Mouse (Mus musculus): ENCODE results near the gene Elk3. TPM values are rescaled to one million over a fixed set of nuclear protein-coding genes. Genes with fewer than 3 reads are reported as not detected.
A peak's percentile ranks its signal among the peaks of the same experiment; 100 is the strongest.

The Elk3 gene
- polyA plus RNA-seq, 1 experiment from 2014 or later: 45.6 TPM

DNA sequence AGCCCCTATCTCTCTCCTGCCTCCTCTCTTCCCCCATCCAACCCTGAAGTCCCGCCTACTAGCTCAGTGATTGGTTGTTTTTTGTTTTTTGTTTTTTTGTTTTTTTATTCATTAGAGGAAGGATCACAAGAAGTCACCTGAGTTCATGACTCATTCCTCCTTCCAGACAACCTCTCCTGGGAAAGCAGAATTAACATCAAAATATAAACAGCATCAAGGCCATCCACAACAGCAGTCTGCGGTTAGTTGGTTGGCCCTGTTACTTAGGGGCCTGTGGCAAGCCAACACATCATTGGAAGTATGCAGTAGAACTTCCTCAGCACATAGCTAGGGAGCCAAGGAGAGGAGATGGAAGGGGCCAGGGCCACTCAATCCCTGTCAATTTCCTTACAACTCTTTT is 12.7 kb upstream of the Elk3 start:
- Histone ChIP-seq H3K4me3 (ENCODE audit: low read length) (no peak overlapping the region), H3K36me3 (ENCODE audit: insufficient read depth, low read length) (no peaks in the 10 kb centered on the region), H3K4me2 (replicated peaks; ENCODE audit: low read depth, low read length) (no peak overlapping the region), H3K27me3 (ENCODE audit: insufficient read depth, low read length) (no peaks in the 10 kb centered on the region), H3K9me3 (ENCODE audit: low read length) (no peaks in the 10 kb centered on the region), H3K27ac (ENCODE audit: low read length) (no peak overlapping the region), H3K4me1 (ENCODE audit: insufficient read depth, low read length) (peaks cover 10% of the 10 kb centered on the region), H3K9ac (replicated peaks; ENCODE audit: low read length) (no peak overlapping the region)
- no peak for ATAC-seq (ENCODE audit: low FRiP score, low TSS enrichment)
- WGBS: 91% methylated on average over 2 of the region's 2 CpGs

DNA sequence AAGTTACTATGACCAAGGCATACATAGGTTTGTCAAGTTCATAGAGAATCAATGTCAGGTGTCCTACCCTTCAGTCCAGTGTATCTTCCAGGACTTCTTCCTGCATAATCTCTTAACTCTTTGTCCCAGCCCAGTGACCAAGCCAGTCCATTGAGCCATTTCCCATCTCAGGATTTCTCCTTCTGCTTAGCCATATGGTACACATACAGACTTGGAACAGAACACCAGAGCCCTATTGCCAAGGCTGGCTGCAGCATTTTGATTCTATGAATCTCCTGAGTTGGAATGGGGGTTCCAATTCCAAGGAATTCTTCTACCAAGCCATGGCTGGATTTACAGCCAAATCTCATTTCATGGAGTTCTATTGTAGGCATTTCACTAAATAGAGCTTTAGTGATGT is 10.8 kb upstream of the Elk3 start:
- Histone ChIP-seq H3K4me3 (ENCODE audit: low read length) (no peak overlapping the region), H3K4me1 (ENCODE audit: insufficient read depth, low read length) (peaks cover 6% of the 10 kb centered on the region), H3K4me2 (replicated peaks; ENCODE audit: low read depth, low read length) (no peak overlapping the region), H3K27ac (ENCODE audit: low read length) (no peak overlapping the region), H3K36me3 (ENCODE audit: insufficient read depth, low read length) (no peaks in the 10 kb centered on the region), H3K27me3 (ENCODE audit: insufficient read depth, low read length) (no peaks in the 10 kb centered on the region), H3K9me3 (ENCODE audit: low read length) (no peaks in the 10 kb centered on the region), H3K9ac (replicated peaks; ENCODE audit: low read length) (no peak overlapping the region)
- no peak for ATAC-seq (ENCODE audit: low FRiP score, low TSS enrichment)

DNA sequence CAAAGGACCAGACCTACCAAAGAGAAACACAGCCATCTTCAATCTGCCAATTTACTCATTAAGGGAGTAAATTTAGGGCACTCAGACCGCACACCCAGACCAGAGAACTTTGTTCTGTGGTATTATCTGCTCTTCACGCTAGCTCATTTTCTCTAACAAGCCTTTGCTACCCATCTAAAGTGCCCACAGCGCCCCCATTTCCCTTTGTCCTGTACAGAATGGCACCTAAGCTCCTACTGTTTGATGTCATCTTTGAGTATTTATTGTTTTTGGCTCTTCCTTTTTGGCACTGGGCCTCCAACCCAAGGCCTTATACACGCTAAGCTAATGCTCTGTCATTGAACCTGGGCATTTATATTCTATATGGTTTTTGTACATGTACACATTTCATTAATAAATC is 9.2 kb upstream of the Elk3 start:
- 68% methylated on average over 4 of the region's 4 CpGs for WGBS
- Histone ChIP-seq H3K9me3 (ENCODE audit: low read length) (0 out of 2 replicates have a peak, but pooled peaks cover 3% of the 10 kb centered on the region), H3K36me3 (ENCODE audit: insufficient read depth, low read length) (no peaks in the 10 kb centered on the region), H3K27ac (ENCODE audit: low read length) (no peak overlapping the region), H3K4me1 (ENCODE audit: insufficient read depth, low read length) (no peaks in the 10 kb centered on the region), H3K4me3 (ENCODE audit: low read length) (no peak overlapping the region), H3K4me2 (replicated peaks; ENCODE audit: low read depth, low read length) (no peak overlapping the region), H3K9ac (replicated peaks; ENCODE audit: low read length) (no peak overlapping the region), H3K27me3 (ENCODE audit: insufficient read depth, low read length) (no peaks in the 10 kb centered on the region)
- ATAC-seq (ENCODE audit: low FRiP score, low TSS enrichment): no peak

DNA sequence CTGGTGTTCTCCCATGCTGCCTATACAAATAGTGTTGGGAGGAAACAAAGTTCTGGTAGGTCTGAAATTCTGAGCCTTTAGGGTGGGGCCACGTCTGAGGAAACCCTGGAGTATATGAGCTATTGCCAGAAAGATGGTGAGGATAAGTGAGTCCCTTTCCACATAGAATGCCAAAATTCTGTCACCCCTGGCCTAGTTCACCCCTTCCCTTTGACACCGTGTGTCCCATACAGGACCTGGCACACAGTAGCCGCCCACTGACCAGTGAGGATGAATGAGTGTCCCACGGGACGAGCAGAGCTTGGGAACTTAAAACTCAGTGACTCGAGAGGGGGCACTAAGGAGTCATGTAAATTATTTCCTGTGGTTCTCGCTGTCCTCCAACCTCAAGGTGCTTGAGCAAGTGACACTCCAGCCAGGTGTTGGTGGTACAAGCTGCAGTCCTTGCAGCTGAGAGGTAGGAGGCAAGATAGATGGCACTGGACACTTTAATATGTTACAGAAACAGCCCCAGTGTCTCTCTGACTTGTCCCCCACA is 8.7 kb upstream of the Elk3 start:
- no peaks in the 10 kb centered on the region for H3K36me3 ChIP-seq (ENCODE audit: insufficient read depth, low read length)
- H3K4me2 ChIP-seq (replicated peaks; ENCODE audit: low read depth, low read length): no peak overlapping the region
- no peaks in the 10 kb centered on the region for H3K4me1 ChIP-seq (ENCODE audit: insufficient read depth, low read length)
- 54% methylated on average over 7 of the region's 7 CpGs for WGBS
- H3K27ac ChIP-seq (ENCODE audit: low read length): no peak overlapping the region
- 0 out of 2 replicates have a peak, but pooled peaks cover 3% of the 10 kb centered on the region for H3K9me3 ChIP-seq (ENCODE audit: low read length)
- no peak overlapping the region for H3K9ac ChIP-seq (replicated peaks; ENCODE audit: low read length)
- no peak for ATAC-seq (ENCODE audit: low FRiP score, low TSS enrichment)
- H3K27me3 ChIP-seq (ENCODE audit: insufficient read depth, low read length): no peaks in the 10 kb centered on the region
- H3K4me3 ChIP-seq (ENCODE audit: low read length): no peak overlapping the region

DNA sequence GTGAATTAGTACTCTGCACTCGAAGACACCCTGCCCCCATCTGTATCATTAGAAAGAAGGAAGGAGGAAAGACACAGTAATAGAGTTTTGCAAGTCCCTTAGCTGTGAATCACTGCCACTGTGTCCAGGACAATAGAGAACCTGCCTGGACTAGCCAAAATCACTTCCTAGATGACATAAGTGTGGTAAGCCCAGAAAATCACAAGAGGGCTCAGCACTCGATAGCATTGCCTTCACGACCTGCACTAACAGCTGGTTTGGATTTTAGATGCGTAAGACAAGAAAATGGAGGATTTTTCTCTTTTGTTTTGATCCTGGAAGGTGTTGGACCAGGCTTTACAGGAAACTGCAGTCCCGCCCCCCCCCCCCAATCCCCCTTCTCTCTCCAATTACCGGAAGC is 6.0 kb upstream of the Elk3 start:
- Histone ChIP-seq H3K36me3 (ENCODE audit: insufficient read depth, low read length) (no peaks in the 10 kb centered on the region), H3K4me3 (ENCODE audit: low read length) (no peak overlapping the region), H3K4me2 (replicated peaks; ENCODE audit: low read depth, low read length) (no peak overlapping the region), H3K27ac (ENCODE audit: low read length) (peak overlapping the region; percentile 37; the same call in 1 of the 2 replicates), H3K9me3 (ENCODE audit: low read length) (0 out of 2 replicates have a peak, but pooled peaks cover 3% of the 10 kb centered on the region), H3K4me1 (ENCODE audit: insufficient read depth, low read length) (peaks cover 2% of the 10 kb centered on the region; the same call in 1 of the 2 replicates), H3K9ac (replicated peaks; ENCODE audit: low read length) (no peak overlapping the region), H3K27me3 (ENCODE audit: insufficient read depth, low read length) (no peaks in the 10 kb centered on the region)
- ATAC-seq (ENCODE audit: low FRiP score, low TSS enrichment): no peak
- 38% methylated on average over 6 of the region's 6 CpGs for WGBS

DNA sequence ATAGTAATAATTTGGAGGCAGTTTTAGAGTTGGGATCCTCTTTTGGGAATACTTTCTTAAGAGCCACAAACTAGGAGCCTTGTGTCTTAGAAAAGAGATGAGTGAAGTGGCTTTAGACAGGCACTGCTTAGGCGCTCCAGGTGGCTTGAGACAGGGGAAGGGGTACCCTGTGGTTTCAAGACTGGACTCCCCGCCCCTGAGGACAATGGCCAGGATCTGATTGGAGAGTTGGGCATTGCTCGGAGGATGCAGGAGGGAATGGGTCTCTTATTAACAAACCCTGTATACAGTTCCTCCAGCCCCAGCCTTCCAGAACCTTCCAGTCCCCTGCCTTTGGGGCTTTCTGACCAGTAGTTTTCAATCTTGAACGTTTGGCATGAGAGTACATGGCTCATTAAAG is 641 bp upstream of the Elk3 start:
- H3K4me2 ChIP-seq (replicated peaks; ENCODE audit: low read depth, low read length): peak overlapping the region; percentile 80
- H3K9ac ChIP-seq (replicated peaks; ENCODE audit: low read length): peak overlapping the region; percentile 89; the same call in 1 of the 2 replicates
- no peaks in the 10 kb centered on the region for H3K36me3 ChIP-seq (ENCODE audit: insufficient read depth, low read length)
- peak overlapping the region; percentile 77 for H3K4me3 ChIP-seq (ENCODE audit: low read length)
- H3K27ac ChIP-seq (ENCODE audit: low read length): peak overlapping the region; percentile 93
- 9% methylated on average over 4 of the region's 4 CpGs for WGBS
- H3K4me1 ChIP-seq (ENCODE audit: insufficient read depth, low read length): peaks cover 19% of the 10 kb centered on the region
- H3K27me3 ChIP-seq (ENCODE audit: insufficient read depth, low read length): no peaks in the 10 kb centered on the region
- 0 out of 2 replicates have a peak, but pooled peaks cover 3% of the 10 kb centered on the region for H3K9me3 ChIP-seq (ENCODE audit: low read length)
- ATAC-seq (ENCODE audit: low FRiP score, low TSS enrichment): peak; percentile 58; the same call in 1 of the 2 replicates

DNA sequence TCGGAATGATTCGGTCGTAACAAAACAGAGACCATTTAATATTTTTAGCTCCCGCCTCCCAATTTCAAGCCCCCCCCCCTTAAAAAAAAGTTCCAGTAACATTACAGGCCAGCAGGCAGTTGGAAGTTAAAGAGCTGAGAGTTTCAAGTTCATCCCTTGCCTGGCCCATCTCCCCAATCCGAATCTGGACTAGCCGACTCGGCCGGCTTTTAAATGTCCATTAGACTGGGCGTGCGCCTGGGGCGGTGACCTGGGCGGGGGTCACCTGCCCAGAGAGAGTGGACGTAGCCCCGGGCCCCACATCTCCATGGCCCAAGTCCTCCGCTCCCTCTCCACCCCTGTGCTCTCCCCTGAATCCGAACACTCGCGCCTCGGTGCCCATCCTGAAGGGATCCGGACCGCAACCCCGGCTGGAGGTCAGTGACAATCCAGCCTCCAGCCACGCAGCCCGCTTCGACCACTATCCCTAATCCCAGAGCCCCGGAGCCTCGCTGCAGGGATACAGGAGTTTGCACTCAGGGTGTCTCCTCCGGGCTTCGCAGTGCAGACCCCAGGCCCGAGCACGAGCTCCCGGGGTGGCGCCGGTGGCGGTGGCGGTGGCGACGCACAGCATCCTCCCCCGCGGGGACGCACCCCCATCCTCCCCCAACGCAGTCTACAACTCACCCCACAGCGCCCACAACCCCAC is 857 bp downstream of the Elk3 start:
- H3K9ac ChIP-seq (replicated peaks; ENCODE audit: low read length): peak overlapping the region; percentile 89
- peak; percentile 32; the same call in 1 of the 2 replicates for ATAC-seq (ENCODE audit: low FRiP score, low TSS enrichment)
- WGBS: under 1% methylated on average over 43 of the region's 43 CpGs

DNA sequence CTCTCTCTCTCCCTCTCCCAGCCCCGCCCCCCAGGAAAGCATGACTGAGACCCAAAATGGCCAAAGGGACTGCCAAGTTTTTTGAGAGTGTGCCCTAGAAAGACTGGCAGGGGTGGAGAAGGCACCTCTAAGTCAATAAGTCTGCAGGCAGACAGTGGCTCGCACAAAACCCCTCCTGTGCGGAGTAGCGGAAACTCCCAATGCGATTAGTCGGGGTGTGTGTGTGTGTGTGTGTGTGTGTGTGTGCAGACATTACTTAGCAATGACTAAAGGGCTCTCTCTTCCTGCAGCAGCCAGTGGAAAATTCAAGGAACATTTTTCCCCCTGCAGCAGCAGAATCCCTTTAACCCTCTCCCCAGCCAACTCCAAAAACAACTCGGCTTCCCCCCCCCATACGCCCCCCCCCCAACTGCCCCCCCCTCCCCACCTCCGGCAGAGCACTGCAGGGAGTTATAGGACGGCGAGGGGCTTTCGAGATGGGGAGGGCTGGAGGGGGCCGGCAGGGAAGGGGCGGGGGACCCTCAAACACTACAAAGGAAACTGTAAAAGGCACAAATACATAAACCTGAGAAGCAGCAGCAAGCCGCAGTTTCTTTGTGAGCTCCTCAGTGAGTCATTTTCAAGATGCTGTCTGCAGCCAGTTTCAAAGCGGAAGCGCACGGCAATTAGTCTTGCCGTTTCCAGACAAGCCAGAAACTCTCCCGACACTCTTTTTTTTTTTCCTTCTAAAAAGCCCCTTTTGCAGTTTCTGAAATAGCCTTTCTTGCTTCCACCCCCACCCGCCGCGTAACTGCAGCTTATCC is 1.6 kb downstream of the Elk3 start:
- under 1% methylated on average over 20 of the region's 23 CpGs for WGBS
- no peaks in the 10 kb centered on the region for H3K9me3 ChIP-seq (ENCODE audit: low read length)
- H3K9ac ChIP-seq (replicated peaks; ENCODE audit: low read length): peak overlapping the region; percentile 89
- H3K4me1 ChIP-seq (ENCODE audit: insufficient read depth, low read length): peaks cover 28% of the 10 kb centered on the region
- peak; percentile 16 for ATAC-seq (ENCODE audit: low FRiP score, low TSS enrichment)
- no peaks in the 10 kb centered on the region for H3K27me3 ChIP-seq (ENCODE audit: insufficient read depth, low read length)
- peak overlapping the region; percentile 77 for H3K4me3 ChIP-seq (ENCODE audit: low read length)
- H3K36me3 ChIP-seq (ENCODE audit: insufficient read depth, low read length): no peaks in the 10 kb centered on the region
- peak overlapping the region; percentile 93 for H3K27ac ChIP-seq (ENCODE audit: low read length)
- H3K4me2 ChIP-seq (replicated peaks; ENCODE audit: low read depth, low read length): peak overlapping the region; percentile 80

More for the DNA sequence above, 857 bp downstream of the Elk3 start:
- H3K9me3 ChIP-seq (ENCODE audit: low read length): no peaks in the 10 kb centered on the region
- peak overlapping the region; percentile 93 for H3K27ac ChIP-seq (ENCODE audit: low read length)
- H3K4me3 ChIP-seq (ENCODE audit: low read length): peak overlapping the region; percentile 77
- no peaks in the 10 kb centered on the region for H3K36me3 ChIP-seq (ENCODE audit: insufficient read depth, low read length)
- H3K27me3 ChIP-seq (ENCODE audit: insufficient read depth, low read length): no peaks in the 10 kb centered on the region
- peaks cover 28% of the 10 kb centered on the region for H3K4me1 ChIP-seq (ENCODE audit: insufficient read depth, low read length)
- peak overlapping the region; percentile 80 for H3K4me2 ChIP-seq (replicated peaks; ENCODE audit: low read depth, low read length)

DNA sequence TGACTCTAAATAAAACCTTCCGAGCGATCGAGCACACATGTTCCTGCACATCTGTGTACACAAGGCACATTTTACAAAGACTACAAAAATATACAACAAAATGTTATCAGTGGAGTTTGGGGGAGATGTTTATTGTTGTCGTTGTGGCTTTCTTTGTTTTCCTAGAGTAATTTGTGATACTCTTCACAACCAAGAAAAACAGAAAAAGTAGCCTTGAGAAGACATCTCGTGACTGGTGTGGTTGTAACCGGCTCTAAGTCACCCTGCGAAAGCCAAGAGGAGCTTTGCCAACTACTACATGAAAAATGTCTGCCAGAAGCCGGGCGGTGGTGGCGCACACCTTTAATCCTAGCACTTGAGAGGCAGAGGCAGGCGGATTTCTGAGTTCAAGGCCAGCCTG is 4.6 kb downstream of the Elk3 start:
- Histone ChIP-seq H3K4me1 (ENCODE audit: insufficient read depth, low read length) (peaks cover 21% of the 10 kb centered on the region), H3K36me3 (ENCODE audit: insufficient read depth, low read length) (no peaks in the 10 kb centered on the region), H3K4me3 (ENCODE audit: low read length) (peak overlapping the region; percentile 15), H3K9me3 (ENCODE audit: low read length) (no peaks in the 10 kb centered on the region), H3K27me3 (ENCODE audit: insufficient read depth, low read length) (no peaks in the 10 kb centered on the region), H3K27ac (ENCODE audit: low read length) (peak overlapping the region; percentile 40; the same call in 1 of the 2 replicates), H3K9ac (replicated peaks; ENCODE audit: low read length) (no peak overlapping the region), H3K4me2 (replicated peaks; ENCODE audit: low read depth, low read length) (peak overlapping the region; percentile 36; the same call in 1 of the 2 replicates)
- WGBS: 62% methylated on average over 11 of the region's 11 CpGs
- ATAC-seq (ENCODE audit: low FRiP score, low TSS enrichment): no peak

Data from kidney, embryonic 16.5 days (tissue).